Mouse (Mus musculus): ENCODE measurements around the gene Maml2. TPM values are rescaled to one million over a fixed set of nuclear protein-coding genes. Genes with fewer than 3 reads are reported as not detected.

Maml2 gene
- polyA plus RNA-seq, 1 experiment from 2014 or later, result 9.3 TPM

DNA sequence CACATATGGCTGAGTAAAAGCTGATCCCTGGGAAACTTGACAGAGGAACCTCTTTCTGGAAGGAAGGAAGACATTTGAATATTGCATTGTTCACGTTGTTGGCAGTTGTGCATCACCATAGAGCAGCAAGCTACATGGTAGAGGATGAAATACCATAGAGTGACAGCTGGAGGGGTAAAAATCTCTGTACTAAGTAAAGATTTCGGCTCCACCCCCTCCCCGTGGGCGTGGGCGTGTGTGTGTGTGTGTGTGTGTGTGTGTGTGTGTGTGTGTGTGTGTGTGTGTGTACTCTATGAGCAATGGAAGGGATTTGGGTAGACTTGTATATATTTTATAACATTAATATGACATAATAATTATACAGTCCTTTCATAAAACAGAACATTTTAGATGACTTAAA lies 324.7 kb downstream of the Maml2 start:
- H3K4me2 ChIP-seq (replicated peaks), result no peak overlapping the region
- no peak overlapping the region for H3K27ac ChIP-seq (replicated peaks)
- 86% methylated on average over 5 of the region's 5 CpGs for WGBS

DNA sequence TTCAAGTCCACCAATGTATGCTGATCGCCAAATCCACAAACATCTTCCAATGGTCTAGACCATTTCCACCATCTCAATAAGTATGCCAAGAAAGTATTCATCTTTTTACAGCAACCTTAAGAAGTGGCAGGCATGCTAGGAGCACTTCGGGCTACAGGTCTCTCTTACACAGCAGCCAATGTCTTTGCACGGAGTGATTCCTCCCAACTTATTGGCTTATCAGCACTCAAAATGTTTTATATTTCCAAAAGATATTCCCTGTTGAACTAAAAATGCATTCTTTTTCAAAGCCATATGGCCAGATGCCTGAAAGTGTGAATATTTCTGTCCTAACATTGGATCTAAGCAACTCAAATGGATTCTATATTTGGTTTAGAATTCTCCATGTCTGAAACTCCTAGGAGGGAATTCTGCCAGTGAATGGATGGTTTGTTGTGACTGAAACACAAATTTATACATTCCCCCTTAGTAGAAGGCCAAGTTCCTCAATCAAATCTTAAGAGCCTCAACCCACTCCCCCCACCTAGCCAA lies 326.2 kb downstream of the Maml2 start:
- Histone ChIP-seq H3K4me2 (replicated peaks) (no peak overlapping the region), H3K4me1 (peaks cover 10% of the 10 kb centered on the region), H3K27me3 (no peaks in the 10 kb centered on the region), H3K9ac (replicated peaks) (no peak overlapping the region), H3K9me3 (no peaks in the 10 kb centered on the region), H3K27ac (replicated peaks) (no peak overlapping the region), H3K36me3 (no peaks in the 10 kb centered on the region), H3K4me3 (no peak overlapping the region)
- no peak for ATAC-seq (replicated peaks)
- 89% methylated on average over 3 of the region's 3 CpGs for WGBS

More for the DNA sequence above, 324.7 kb downstream of the Maml2 start:
- ATAC-seq (replicated peaks), result no peak
- H3K9me3 ChIP-seq, result no peaks in the 10 kb centered on the region
- peaks cover 10% of the 10 kb centered on the region for H3K4me1 ChIP-seq
- H3K27me3 ChIP-seq, result no peaks in the 10 kb centered on the region
- H3K4me3 ChIP-seq, result no peak overlapping the region
- no peak overlapping the region for H3K9ac ChIP-seq (replicated peaks)
- H3K36me3 ChIP-seq, result no peaks in the 10 kb centered on the region

GRCm38 (mm10) chr9:13624780-13625179 lies 327.0 kb downstream of the Maml2 start:
- no peaks in the 10 kb centered on the region for H3K27me3 ChIP-seq
- H3K4me1 ChIP-seq, result peaks cover 10% of the 10 kb centered on the region
- 95% methylated on average over 1 of the region's 1 CpGs for WGBS
- H3K9ac ChIP-seq (replicated peaks), result no peak overlapping the region
- no peaks in the 10 kb centered on the region for H3K36me3 ChIP-seq
- no peak overlapping the region for H3K4me2 ChIP-seq (replicated peaks)
- ATAC-seq (replicated peaks), result no peak
- no peaks in the 10 kb centered on the region for H3K9me3 ChIP-seq
- H3K27ac ChIP-seq (replicated peaks), result no peak overlapping the region
- no peak overlapping the region for H3K4me3 ChIP-seq

DNA sequence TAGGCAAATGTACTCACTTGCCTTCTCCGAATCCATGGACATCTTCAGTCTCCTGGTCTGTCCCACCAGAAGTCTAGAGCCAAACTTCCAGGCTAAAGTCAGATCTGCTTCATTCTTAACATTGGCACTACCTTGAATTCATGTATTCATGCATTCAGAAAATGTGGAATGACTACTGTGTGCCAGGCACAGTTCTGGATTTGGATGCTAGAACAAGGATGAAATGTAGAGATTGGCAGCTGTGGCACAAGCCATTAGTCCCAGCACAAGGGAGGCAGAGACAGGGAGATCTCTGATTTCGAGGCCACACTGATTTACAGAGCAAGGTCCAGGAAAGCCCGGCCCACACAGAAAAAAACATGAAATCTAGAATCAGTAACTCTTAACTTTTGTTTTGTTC lies 327.5 kb downstream of the Maml2 start:
- Histone ChIP-seq H3K36me3 (no peaks in the 10 kb centered on the region), H3K9ac (replicated peaks) (no peak overlapping the region), H3K27me3 (no peaks in the 10 kb centered on the region), H3K9me3 (no peaks in the 10 kb centered on the region), H3K4me2 (replicated peaks) (no peak overlapping the region), H3K27ac (replicated peaks) (no peak overlapping the region), H3K4me1 (peaks cover 10% of the 10 kb centered on the region), H3K4me3 (no peak overlapping the region)
- WGBS, result 94% methylated on average over 3 of the region's 3 CpGs
- ATAC-seq (replicated peaks), result no peak

- Histone ChIP-seq H3K4me3 (no peak overlapping the region), H3K9me3 (no peaks in the 10 kb centered on the region), H3K27ac (replicated peaks) (no peak overlapping the region), H3K36me3 (no peaks in the 10 kb centered on the region), H3K4me1 (peaks cover 10% of the 10 kb centered on the region), H3K27me3 (no peaks in the 10 kb centered on the region), H3K4me2 (replicated peaks) (no peak overlapping the region), H3K9ac (replicated peaks) (no peak overlapping the region)
- WGBS, result 25% methylated on average over 3 of the region's 3 CpGs
- ATAC-seq (replicated peaks), result no peak
Observed at GRCm38 (mm10) chr9:13626480-13626879, 328.7 kb downstream of the Maml2 start.

- H3K9me3 ChIP-seq, result no peaks in the 10 kb centered on the region
- no peak overlapping the region for H3K27ac ChIP-seq (replicated peaks)
- H3K4me3 ChIP-seq, result no peak overlapping the region
- no peaks in the 10 kb centered on the region for H3K27me3 ChIP-seq
- H3K4me1 ChIP-seq, result no peaks in the 10 kb centered on the region
- no peak for ATAC-seq (replicated peaks)
- 85% methylated on average over 1 of the region's 1 CpGs for WGBS
- H3K36me3 ChIP-seq, result no peaks in the 10 kb centered on the region
- H3K9ac ChIP-seq (replicated peaks), result no peak overlapping the region
- no peak overlapping the region for H3K4me2 ChIP-seq (replicated peaks)
Observed at GRCm38 (mm10) chr9:13633371-13633770, 335.6 kb downstream of the Maml2 start.

DNA sequence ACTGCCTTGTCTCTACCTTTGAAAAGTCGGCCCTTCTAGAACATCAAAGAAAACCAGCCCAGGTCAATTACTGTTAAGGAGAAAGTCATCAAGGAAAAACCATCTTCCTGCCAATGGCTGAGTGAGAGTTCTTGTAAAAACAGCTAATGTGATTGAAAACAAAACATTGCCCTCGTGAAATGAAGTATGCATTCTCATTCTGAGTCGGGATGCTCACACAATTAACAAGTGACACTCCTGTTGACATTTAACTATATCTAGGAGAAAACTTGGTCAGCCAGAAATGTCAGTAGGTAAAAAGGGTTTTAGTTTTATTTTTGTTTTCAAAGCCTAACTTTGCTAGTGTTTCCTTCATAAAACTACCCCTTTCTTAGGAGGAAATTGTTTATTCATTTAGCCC lies 341.9 kb downstream of the Maml2 start:
- no peaks in the 10 kb centered on the region for H3K4me1 ChIP-seq
- H3K27ac ChIP-seq (replicated peaks), result no peak overlapping the region
- 64% methylated on average over 3 of the region's 3 CpGs for WGBS
- no peak overlapping the region for H3K4me2 ChIP-seq (replicated peaks)
- no peak overlapping the region for H3K4me3 ChIP-seq
- no peaks in the 10 kb centered on the region for H3K9me3 ChIP-seq
- no peaks in the 10 kb centered on the region for H3K36me3 ChIP-seq
- H3K27me3 ChIP-seq, result no peaks in the 10 kb centered on the region
- ATAC-seq (replicated peaks), result no peak
- no peak overlapping the region for H3K9ac ChIP-seq (replicated peaks)

- Histone ChIP-seq H3K4me1 (peaks cover 6% of the 10 kb centered on the region), H3K4me2 (replicated peaks) (no peak overlapping the region)
Observed at GRCm38 (mm10) chr9:13645153-13645552, 347.4 kb downstream of the Maml2 start.

DNA sequence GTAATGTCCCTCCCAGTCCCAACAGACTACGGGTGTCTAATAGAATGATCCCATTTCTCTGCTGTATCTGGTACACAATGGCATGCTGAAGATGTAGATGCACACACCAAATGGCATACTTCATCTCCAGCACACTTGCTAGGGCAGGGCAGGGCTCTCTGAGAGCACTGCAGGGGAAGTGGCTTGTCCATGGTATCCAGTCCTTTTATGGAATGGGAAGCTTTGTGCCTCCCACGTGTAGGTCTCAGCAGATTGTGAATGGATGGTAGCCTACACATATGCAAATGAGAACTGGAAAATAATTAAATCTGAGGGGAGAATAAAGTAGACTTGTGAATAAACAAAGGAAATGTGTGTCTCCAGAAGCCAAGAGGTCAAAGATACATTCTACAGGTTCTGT lies 353.3 kb downstream of the Maml2 start:
- no peaks in the 10 kb centered on the region for H3K27me3 ChIP-seq
- 43% methylated on average over 2 of the region's 2 CpGs for WGBS
- H3K36me3 ChIP-seq, result no peaks in the 10 kb centered on the region
- no peak for ATAC-seq (replicated peaks)
- no peak overlapping the region for H3K4me3 ChIP-seq
- H3K9me3 ChIP-seq, result no peaks in the 10 kb centered on the region
- H3K27ac ChIP-seq (replicated peaks), result no peak overlapping the region
- H3K9ac ChIP-seq (replicated peaks), result no peak overlapping the region
- H3K4me2 ChIP-seq (replicated peaks), result no peak overlapping the region
- peaks cover 9% of the 10 kb centered on the region for H3K4me1 ChIP-seq

More at GRCm38 (mm10) chr9:13645153-13645552, 347.4 kb downstream of the Maml2 start:
- no peaks in the 10 kb centered on the region for H3K9me3 ChIP-seq
- H3K27ac ChIP-seq (replicated peaks), result no peak overlapping the region
- no peaks in the 10 kb centered on the region for H3K27me3 ChIP-seq
- no peak overlapping the region for H3K4me3 ChIP-seq
- H3K9ac ChIP-seq (replicated peaks), result no peak overlapping the region
- ATAC-seq (replicated peaks), result no peak
- 48% methylated on average over 5 of the region's 5 CpGs for WGBS
- H3K36me3 ChIP-seq, result no peaks in the 10 kb centered on the region

DNA sequence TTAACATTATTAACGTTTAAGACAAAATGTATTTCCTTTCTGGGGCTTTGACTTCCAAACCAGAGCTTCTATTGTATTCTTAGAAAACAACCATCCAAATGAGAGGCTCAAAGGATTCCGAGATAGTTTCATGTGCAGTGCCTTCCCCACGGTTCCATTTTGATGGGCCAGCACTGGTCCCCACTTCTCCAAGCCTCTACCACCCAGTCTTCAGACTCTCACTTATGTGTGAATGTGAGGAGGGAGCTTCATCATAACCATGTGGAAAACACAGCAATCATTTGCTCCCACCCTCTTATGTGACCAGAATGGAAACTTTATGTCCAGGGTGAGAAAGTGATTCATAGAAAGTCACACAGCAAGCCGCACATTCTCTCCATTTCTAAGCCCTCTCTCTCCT lies 354.1 kb downstream of the Maml2 start:
- no peak; the same call in 1 of the 2 replicates for ATAC-seq (replicated peaks)
- no peaks in the 10 kb centered on the region for H3K27me3 ChIP-seq
- H3K4me1 ChIP-seq, result peaks cover 9% of the 10 kb centered on the region
- H3K27ac ChIP-seq (replicated peaks), result peak overlapping the region; percentile 41
- no peaks in the 10 kb centered on the region for H3K36me3 ChIP-seq
- H3K4me2 ChIP-seq (replicated peaks), result no peak overlapping the region
- no peaks in the 10 kb centered on the region for H3K9me3 ChIP-seq
- no peak overlapping the region for H3K9ac ChIP-seq (replicated peaks)
- 34% methylated on average over 4 of the region's 4 CpGs for WGBS
- H3K4me3 ChIP-seq, result no peak overlapping the region

DNA sequence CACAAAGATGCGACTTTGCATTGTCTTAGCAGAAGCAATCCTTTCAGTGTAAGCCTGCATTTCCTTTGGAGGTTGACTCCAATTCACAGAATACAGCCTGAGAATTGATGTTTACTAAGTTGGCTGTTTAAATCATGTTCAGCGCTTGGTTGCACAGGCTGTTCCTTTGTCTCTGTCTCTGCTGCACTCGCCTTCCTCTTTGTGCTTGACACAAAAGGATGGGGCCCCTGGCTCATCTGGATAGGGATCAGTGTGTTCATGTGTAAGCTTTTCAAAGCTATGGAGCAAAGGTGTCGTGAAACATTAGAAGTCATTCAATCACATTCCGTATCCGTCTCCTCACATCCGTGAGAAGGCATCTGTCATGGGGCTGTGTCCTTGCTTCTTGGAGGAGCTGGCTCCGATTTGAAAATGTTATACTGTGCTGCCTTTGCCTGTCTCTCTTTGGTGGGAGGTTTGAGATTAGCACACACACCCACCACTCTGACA lies 354.7 kb downstream of the Maml2 start:
- peaks cover 9% of the 10 kb centered on the region for H3K4me1 ChIP-seq
- no peak overlapping the region for H3K4me2 ChIP-seq (replicated peaks)
- H3K36me3 ChIP-seq, result no peaks in the 10 kb centered on the region
- H3K4me3 ChIP-seq, result no peak overlapping the region
- peak overlapping the region; percentile 41 for H3K27ac ChIP-seq (replicated peaks)
- ATAC-seq (replicated peaks), result peak; percentile 62
- H3K9me3 ChIP-seq, result no peaks in the 10 kb centered on the region
- no peaks in the 10 kb centered on the region for H3K27me3 ChIP-seq
- peak overlapping the region; percentile 5; the same call in 1 of the 2 replicates for H3K9ac ChIP-seq (replicated peaks)
- 12% methylated on average over 8 of the region's 8 CpGs for whole genome bisulfite sequencing

GRCm38 (mm10) chr9:13652917-13653316 lies 355.2 kb downstream of the Maml2 start:
- Histone ChIP-seq H3K9me3 (no peaks in the 10 kb centered on the region), H3K27me3 (no peaks in the 10 kb centered on the region), H3K4me1 (peaks cover 9% of the 10 kb centered on the region), H3K27ac (replicated peaks) (peak overlapping the region; percentile 41), H3K4me2 (replicated peaks) (no peak overlapping the region), H3K4me3 (no peak overlapping the region), H3K9ac (replicated peaks) (0 out of 2 replicates have a peak overlapping the region, but pooled peaks have one; percentile 5), H3K36me3 (no peaks in the 10 kb centered on the region)
- WGBS, result 26% methylated on average over 3 of the region's 3 CpGs
- peak; percentile 81 for ATAC-seq (replicated peaks)
